Mouse (Mus musculus) gastrocnemius, postnatal 14 days (tissue): ENCODE measurements around the gene Gm49394. TPM values are rescaled to one million over a fixed set of nuclear protein-coding genes. Genes with fewer than 3 reads are reported as not detected.

ENCODE experiments used
- DNase-seq: peaks from one replicate; pipeline ENCODE4 v3.0.0; 2021; ENCODE audit warnings: mixed read lengths
- intact Hi-C: fragments of 180-260 bp; cut with DNase I; formaldehyde crosslinking; loops from one replicate; pipeline ENCODE4 v1.15.1; 2025; ENCODE audit warnings: low total_unique reads
- total RNA-seq, 2 experiments: library from RNA; stranded (reverse); gene quantifications; 2 replicates each; pipeline ENCODE4 v1.2.3; 2021

The Gm49394 gene
- total RNA-seq, 2 experiments from 2014 or later, result 0.22 to 0.86 TPM

DNA sequence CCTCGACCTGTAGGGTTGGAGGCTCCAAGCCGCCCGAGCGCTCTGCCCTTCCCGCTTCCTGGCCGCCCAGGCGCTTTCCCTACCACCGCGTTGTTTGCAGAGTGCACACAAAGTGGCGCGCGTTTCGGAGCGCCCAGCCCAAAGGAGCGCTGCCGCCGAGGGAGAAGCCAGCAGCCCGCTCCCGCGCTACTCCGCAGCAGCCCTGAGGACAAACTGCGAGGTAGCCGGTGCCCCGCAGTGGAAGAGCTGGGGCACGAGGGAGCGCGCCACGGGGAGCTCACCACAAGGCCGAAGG lies 9.1 kb downstream of the Gm49394 start:
- DNase-seq, result no peak
- intact Hi-C loops, result no loop called here

GRCm38 (mm10) chr7:142659767-142660650 lies 9.7 kb downstream of the Gm49394 start:
- intact Hi-C loops, result no loop called here
- DNase-seq, result no peak

DNA sequence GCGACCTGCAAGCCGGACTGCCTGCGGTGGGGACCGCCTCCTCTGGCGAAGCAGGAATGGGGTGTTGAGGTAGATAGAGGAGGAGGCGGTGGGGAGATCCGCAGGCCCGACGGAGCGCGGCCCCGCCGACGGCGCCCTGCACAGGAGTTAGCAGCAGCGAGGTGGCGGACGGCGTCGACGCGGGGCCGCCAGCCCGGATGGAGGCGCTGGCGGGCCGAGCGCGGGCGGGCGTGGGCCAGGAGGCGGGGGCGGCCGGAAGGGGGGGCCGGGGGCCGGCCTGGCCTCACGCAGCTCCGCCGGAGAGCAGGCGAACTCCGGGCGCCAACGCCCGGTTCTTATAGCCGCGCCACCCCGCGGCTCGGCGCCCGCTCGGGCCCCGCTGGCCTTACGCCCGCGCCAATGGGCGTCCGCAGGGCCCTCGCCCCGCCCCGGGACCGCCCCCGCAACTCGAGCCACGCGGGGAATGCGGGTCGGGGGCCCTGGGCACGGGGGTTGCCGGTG lies 10.5 kb downstream of the Gm49394 start:
- DNase-seq, result peak; percentile 70
- intact Hi-C loops, result no loop called here

- peak; percentile 32 for DNase-seq
- intact Hi-C loops, result no loop called here
Measured at GRCm38 (mm10) chr7:142658681-142659180, 11.0 kb downstream of the Gm49394 start.

DNA sequence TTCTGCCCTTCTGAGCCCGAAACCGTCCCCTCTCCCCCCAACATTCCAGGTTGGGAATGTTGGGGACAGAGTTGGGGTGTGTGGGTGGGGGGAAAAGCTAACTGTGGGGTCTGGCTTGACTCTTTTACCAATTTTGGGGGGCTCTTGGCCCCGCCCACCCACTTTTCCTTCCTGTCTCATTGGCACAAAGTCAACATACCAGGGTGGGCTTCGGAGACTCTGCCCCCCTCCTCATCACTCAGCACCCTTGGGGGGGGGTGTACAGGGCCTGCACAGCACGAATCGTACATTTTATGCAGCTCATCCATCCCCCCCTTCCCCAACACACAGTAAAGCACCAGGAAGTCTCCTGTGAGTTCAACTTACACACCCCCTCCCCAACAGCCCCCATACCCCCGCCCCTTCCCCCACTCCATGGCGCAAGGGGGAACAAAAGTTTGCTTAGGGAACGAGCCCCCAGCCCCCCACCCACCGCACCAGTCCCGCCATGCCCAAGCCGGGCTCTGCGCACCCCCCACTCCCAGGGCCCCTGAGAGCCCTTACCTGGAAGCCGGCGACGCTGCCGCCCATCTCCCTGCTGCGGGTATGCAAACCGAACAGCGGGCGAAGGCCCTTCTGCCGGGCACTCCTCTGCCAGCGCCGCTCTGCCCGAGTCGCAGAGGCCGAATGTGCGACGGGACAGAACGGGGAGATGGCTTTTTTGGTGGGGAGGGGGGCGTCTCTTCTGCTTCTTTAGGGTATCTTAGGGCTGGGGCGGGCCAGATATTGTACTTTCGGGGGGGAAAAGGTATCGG lies 11.7 kb downstream of the Gm49394 start:
- DNase-seq, result no peak
- intact Hi-C loops, result no loop called here

DNA sequence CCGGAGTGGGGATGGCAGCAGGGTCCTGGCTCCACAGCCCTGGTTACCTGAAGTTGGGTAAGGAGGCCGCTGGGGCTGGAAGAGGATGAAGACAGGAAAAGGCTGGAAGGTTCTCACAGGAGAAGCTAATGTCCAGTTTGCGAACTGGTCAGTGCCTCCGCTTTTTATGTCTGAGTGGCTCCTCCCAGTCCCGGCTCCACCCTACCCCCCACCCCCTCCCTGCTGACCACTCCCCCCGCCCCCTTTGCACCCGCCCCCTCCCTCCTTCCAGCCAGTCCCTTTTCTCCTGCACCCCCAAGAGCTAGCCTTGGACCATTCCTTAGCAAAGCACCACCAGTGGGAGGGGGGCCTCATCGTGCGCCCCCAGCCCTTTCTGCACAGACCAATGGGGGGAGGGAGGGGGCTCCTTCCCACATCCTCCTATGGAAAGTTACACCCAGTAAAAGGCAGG lies 12.4 kb downstream of the Gm49394 start:
- DNase-seq, result peak; percentile 51
- intact Hi-C loops, result no loop called here

DNA sequence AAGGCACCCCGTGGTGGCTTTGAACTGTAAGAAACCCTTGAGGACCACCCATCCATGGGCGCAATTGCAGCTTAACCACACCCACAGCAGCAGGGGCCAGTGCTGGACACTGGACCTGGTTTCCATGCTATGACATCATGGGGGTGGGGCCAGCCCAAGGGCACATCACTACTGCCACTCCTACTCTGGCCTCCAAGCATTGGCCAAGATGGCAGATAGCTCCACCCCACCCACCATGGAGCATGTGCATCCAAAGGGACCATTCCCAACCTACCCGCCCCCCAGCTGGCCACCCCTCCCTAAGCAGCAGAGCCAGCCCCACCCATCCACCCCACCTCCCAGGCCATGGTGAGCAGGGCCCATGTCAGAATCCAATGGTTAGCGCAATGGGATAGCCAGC lies 13.7 kb downstream of the Gm49394 start:
- peak; percentile 80 for DNase-seq
- intact Hi-C loops, result no loop called here

GRCm38 (mm10) chr7:142655633-142656032 lies 14.1 kb downstream of the Gm49394 start:
- DNase-seq, result no peak
- intact Hi-C loops, result no loop called here

DNA sequence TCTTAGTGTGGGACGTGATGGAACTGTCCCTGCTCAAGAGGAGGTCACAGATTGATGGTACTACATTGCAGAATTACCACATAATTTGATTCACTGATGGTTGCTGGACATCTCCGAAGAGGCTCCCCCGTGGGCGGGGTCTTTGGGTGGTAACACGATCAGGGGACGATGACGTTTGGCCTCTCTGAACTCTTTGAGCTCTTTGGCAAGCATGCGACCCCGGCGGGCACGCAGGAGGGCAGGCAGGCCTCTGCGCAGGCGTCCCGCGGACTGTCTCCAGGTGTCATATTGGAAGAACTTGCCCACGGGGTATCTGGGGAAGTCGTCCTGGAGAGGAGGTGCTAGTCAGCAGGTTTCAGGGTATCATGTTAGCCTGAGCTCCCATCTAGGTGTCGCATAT lies 16.0 kb downstream of the Gm49394 start:
- intact Hi-C loops, result no loop called here
- no peak for DNase-seq

GRCm38 (mm10) chr7:142646676-142647075 lies 23.1 kb downstream of the Gm49394 start:
- no peak for DNase-seq
- intact Hi-C loops, result no loop called here

DNA sequence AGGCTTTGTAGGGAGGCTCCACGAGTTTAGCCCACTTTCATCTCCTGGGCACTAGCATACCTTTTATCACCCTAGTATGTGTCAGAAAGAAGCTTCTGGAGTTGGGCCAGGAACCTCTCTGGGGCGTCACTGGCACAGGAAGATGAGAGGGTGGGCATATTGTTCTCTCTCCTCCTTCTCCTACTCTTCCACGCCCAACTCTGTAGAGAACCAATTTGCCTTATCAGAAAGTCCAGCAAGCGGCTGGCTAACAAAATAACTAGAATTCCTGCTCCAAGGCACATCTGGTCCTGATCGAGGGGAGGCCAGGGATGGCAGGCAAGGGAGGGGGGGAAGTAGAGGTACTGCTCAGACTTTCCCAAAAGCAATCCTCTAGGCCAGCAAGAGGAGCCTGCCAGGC lies 24.7 kb downstream of the Gm49394 start:
- intact Hi-C loops, result no loop called here
- no peak for DNase-seq

GRCm38 (mm10) chr7:142636178-142636577 lies 33.6 kb downstream of the Gm49394 start:
- DNase-seq, result no peak
- intact Hi-C loops, result no loop called here

- DNase-seq, result no peak
Measured at GRCm38 (mm10) chr7:142630691-142631090, 39.1 kb downstream of the Gm49394 start.

GRCm38 (mm10) chr7:142629806-142630205 lies 39.9 kb downstream of the Gm49394 start:
- peak; percentile 45 for DNase-seq
- intact Hi-C loops, result no loop called here

More at GRCm38 (mm10) chr7:142630691-142631090, 39.1 kb downstream of the Gm49394 start:
- intact Hi-C loops, result no loop called here

DNA sequence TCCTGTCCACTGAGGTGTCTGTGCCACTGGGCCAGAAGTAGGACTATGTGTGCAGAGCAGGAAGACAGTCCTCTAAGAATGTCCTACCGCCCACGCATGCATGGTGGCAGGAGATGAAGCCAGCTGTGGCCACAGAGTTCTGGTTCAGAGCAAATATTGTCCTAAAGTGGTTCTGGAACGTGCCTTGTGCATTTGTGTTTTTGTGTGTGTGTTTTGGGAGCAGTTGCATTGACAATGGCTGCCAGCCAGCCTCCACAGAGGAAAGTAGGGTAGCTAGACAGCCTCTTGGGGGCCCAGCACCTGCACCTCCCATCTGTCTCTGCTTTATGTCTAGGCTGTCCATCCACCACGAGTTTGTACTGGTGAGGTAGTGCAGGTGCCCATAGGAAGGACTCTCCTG lies 47.6 kb downstream of the Gm49394 start:
- DNase-seq, result no peak
- intact Hi-C loops, result no loop called here

DNA sequence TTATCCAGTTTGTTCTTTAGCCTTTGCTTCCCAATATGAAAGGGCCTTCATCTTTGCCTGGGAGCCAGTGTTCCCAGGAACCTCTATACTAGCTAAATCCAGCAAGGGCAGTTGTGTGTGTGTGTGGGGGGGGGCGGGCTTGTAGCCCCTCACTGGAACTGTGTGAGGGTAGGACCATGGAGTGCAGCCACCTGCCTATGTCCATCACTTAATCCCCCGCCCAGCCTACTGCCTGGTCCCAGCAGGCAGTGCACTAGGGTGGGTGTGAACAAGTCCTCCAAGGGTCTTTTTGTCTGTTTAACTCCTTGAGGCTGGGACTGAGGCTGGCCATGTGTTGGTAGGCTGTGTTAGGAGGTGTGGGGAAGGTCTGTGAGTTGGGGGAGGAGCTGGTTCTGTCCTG lies 56.7 kb downstream of the Gm49394 start:
- intact Hi-C loops, result no loop called here
- no peak for DNase-seq

- intact Hi-C loops, result loop anchor here (2.0 kb wide), 1 partner anchor 64 kb away; no protein-coding TSS in a partner anchor
- peak; percentile 59 for DNase-seq
Measured at GRCm38 (mm10) chr7:142610627-142611406, 58.9 kb downstream of the Gm49394 start.

DNA sequence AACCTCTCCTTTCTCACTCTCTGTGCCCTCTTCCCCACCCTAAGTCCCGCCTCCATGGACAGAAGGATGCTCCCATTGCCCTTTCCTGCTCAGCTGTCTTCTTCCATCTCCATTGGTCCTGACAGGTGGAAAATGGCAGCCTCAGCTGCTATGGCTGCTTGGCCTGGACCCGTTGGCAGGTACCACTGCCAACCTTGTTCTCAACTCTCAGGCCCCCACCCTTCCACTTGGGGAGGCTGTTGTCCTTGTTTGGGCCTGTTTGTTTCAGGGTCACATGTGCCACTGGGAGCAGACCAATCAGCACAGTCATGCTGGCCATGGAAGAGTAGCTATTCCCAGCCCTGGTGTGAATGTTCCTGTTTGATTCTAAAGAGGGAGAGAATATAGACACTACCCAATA lies 68.8 kb downstream of the Gm49394 start:
- DNase-seq, result peak; percentile 77
- intact Hi-C loops, result no loop called here
